Comparison of ENCODE assay signal across 8 mouse cellular contexts in genomic region chr6:85451664-85452410, GRCm38 (mm10). TPM values are rescaled to one million over a fixed set of nuclear protein-coding genes. Genes with fewer than 3 reads are reported as not detected.
DNase-seq lines count a peak whose midpoint lies in the region; ATAC-seq lines count a peak whose summit lies in the region.

Pradc1 (minus strand) TSS chr6:85451970.

- no peaks in the 10 kb centered on the region for H3K27me3 ChIP-seq in lung, embryonic 16.5 days (ENCODE audit: control insufficient read depth, insufficient read depth, low read depth, low read length)

- WGBS in lung, embryonic 16.5 days = under 1% methylated on average over 54 of the region's 54 CpGs

- peak within 1 kb of the TSS; percentile 97 for H3K27ac ChIP-seq in lung, embryonic 16.5 days (ENCODE audit: low read length)

- peak within 1 kb of the TSS; percentile 93 for H3K4me3 ChIP-seq in lung, embryonic 16.5 days (ENCODE audit: low read length)

- peak; percentile 67 to 81 for ATAC-seq in hematopoietic stem cell, adult 5-6 weeks (replicated peaks in 1 of 2; ENCODE audit: insufficient read depth in 1 of 2, low FRiP score in 2 of 2, low TSS enrichment in 1 of 2, low read depth in 1 of 2, poor library complexity in 2 of 2, severe bottlenecking in 2 of 2)
- ATAC-seq in lung, embryonic 16.5 days (ENCODE audit: low read depth) = peak; percentile 93

- peak within 1 kb of the TSS; percentile 97 for H3K9ac ChIP-seq in lung, embryonic 16.5 days (ENCODE audit: low read length)

- H3K36me3 ChIP-seq in lung, embryonic 16.5 days (ENCODE audit: control insufficient read depth, insufficient read depth, low read length) = no peaks in the 10 kb centered on the region

- DNase-seq in MEL-GATA-1-ER (ENCODE audit: extremely low read depth, low read depth) = peak; percentile 94
- DNase-seq in cerebellum, adult 8-10 months = peak; percentile 95
- DNase-seq in forelimb bud, embryonic 11.5 days (ENCODE audit: low read depth, low spot score) = peak; percentile 96
- peak; percentile 96 for DNase-seq in layer of hippocampus, adult 9-10 months (ENCODE audit: low spot score)
- DNase-seq in ovary, postnatal 10 days (ENCODE audit: low spot score) = peak; percentile 84
- DNase-seq in thymus, postnatal 10 days (ENCODE audit: low spot score in 2 of 2) = peak; percentile 90 to 91

- peaks cover 26% of the 10 kb centered on the region for H3K4me1 ChIP-seq in lung, embryonic 16.5 days (replicated peaks; ENCODE audit: control insufficient read depth, insufficient read depth, low read length)

- no peaks in the 10 kb centered on the region for H3K9me3 ChIP-seq in lung, embryonic 16.5 days (ENCODE audit: control insufficient read depth, low read length)

- H3K4me2 ChIP-seq in lung, embryonic 16.5 days (ENCODE audit: low read depth, low read length) = peak within 1 kb of the TSS; percentile 95

RNA-seq across cellular contexts. Expression of gene Pradc1, which starts in this region (rescaled TPM):
- 9.3 and 10.7 TPM in 2 replicates for total RNA-seq in hematopoietic stem cell, adult 5-6 weeks (2017)
- 47.4 and 48.2 TPM in 2 replicates for polyA plus RNA-seq in lung, embryonic 16.5 days (2015; fragmentation: Nextera tagmentation; extraction: Ambion mirVana)

Comparison
In these comparisons a context has a peak if more than half of its experiments do, and no peak if none do; other contexts are left out.
1. Peak in every context shown above with its lines: DNase-seq, ATAC-seq, H3K4me3 ChIP-seq and H3K27ac ChIP-seq.